10 mouse cellular contexts compared by ENCODE assay signal in the genomic region with DNA sequence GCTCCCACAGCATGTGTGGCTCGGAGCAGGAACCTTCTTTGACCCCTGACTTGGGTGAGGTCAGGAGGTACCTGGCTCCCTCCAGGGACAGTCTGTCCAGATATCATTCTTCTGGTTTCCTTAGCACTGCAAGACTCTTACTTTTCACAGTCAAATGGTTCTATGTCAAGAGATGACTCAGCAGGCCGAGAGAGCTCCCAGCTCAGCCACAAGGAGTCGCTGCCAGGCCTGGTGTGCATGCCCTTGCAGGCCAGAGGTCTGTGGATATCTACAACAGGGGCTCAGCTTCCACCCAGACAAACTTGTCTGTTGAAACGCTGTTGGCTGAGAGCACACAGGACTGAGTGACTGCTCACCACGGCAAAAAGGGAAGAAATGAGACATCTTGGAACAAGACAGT. TPM values are rescaled to one million over a fixed set of nuclear protein-coding genes. Genes with fewer than 3 reads are reported as not detected.
A peak's percentile ranks its signal among the peaks of the same experiment; 100 is the strongest.
DNase-seq lines count a peak whose midpoint lies in the region; ATAC-seq and TF ChIP-seq lines count a peak whose summit lies in the region.
"Had no signal": no experiment of that assay in that cellular context is flagged by ENCODE, and none has a peak within 500 bp of the region (broad histone marks: within the 10 kb centered on the region; RNA-seq: fewer than 3 reads in every experiment).

No protein-coding gene starts in this region.

- H3K4me2 ChIP-seq in hindbrain, embryonic 11.5 days (replicated peaks; ENCODE audit: low read depth, low read length) = no peak overlapping the region
- H3K4me2 ChIP-seq in hindbrain, embryonic 14.5 days (replicated peaks) = no peak overlapping the region
- H3K4me2 ChIP-seq in CH12.LX (ENCODE audit: insufficient read depth, low read depth, poor library complexity, severe bottlenecking) = no peak overlapping the region
- H3K4me2 ChIP-seq: limb, embryonic 15.5 days had no signal

- TF ChIP-seq POLR2A in CH12.LX (IDR thresholded peaks at IDR 0.05; ENCODE audit: low read depth, low read length) = no peak
- TF ChIP-seq POLR2A in bone marrow macrophage, adult 2 months (IDR thresholded peaks at IDR 0.05; ENCODE audit: borderline replicate concordance, low read depth, low read length) = no peak

- 67% methylated on average over 5 of the region's 5 CpGs for WGBS in hindbrain, embryonic 11.5 days
- 62% methylated on average over 5 of the region's 5 CpGs for WGBS in hindbrain, embryonic 14.5 days

- H3K9me3 ChIP-seq in hindbrain, embryonic 11.5 days (ENCODE audit: control insufficient read depth, low read length) = no peaks in the 10 kb centered on the region
- no peaks in the 10 kb centered on the region for H3K9me3 ChIP-seq in hindbrain, embryonic 14.5 days (ENCODE audit: control insufficient read depth, low read length)
- H3K9me3 ChIP-seq in CH12.LX (replicated peaks; ENCODE audit: low read length) = no peaks in the 10 kb centered on the region
- H3K9me3 ChIP-seq: limb, embryonic 15.5 days had no signal

- H3K9ac ChIP-seq in hindbrain, embryonic 11.5 days (ENCODE audit: low read depth, low read length) = no peak overlapping the region
- no peak overlapping the region for H3K9ac ChIP-seq in hindbrain, embryonic 14.5 days
- H3K9ac ChIP-seq in CH12.LX (ENCODE audit: insufficient read depth, low read depth) = no peak overlapping the region
- H3K9ac ChIP-seq: limb, embryonic 15.5 days had no signal

- no peaks in the 10 kb centered on the region for H3K27me3 ChIP-seq in hindbrain, embryonic 11.5 days (ENCODE audit: control insufficient read depth, insufficient read depth, low read length)
- H3K27me3 ChIP-seq in hindbrain, embryonic 14.5 days (ENCODE audit: control insufficient read depth, insufficient read depth, low read length) = no peaks in the 10 kb centered on the region
- H3K27me3 ChIP-seq in CH12.LX (replicated peaks) = peaks cover 2% of the 10 kb centered on the region
- H3K27me3 ChIP-seq: limb, embryonic 15.5 days had no signal

- no peak overlapping the region for H3K4me3 ChIP-seq in hindbrain, embryonic 11.5 days (ENCODE audit: low read depth, low read length)
- H3K4me3 ChIP-seq in hindbrain, embryonic 14.5 days (replicated peaks; ENCODE audit: low read length) = no peak overlapping the region
- H3K4me3 ChIP-seq in CH12.LX (replicated peaks in 1 of 3; ENCODE audit: low read depth in 2 of 3, low read length in 2 of 3, poor library complexity in 1 of 3) = no peak overlapping the region
- no peak overlapping the region for H3K4me3 ChIP-seq in bone marrow macrophage, adult 2 months (ENCODE audit: insufficient read depth, low read length)
- H3K4me3 ChIP-seq: limb, embryonic 15.5 days had no signal

- DNase-seq in hindbrain, embryonic 11.5 days (ENCODE audit: low spot score) = peak; percentile 37
- no peak for DNase-seq in hindbrain, embryonic 14.5 days (ENCODE audit: low spot score)
- peak; percentile 91 for DNase-seq in CH12.LX (ENCODE audit: extremely low read depth)
- peak; percentile 78 for DNase-seq in naive thymus-derived CD4-positive, alpha-beta T cell, adult 2 months (ENCODE audit: low read depth)
- DNase-seq in frontal cortex, adult 2 months (ENCODE audit: extremely low spot score in 1 of 2, low spot score in 1 of 2) = no peak
- DNase-seq in left cerebral cortex, postnatal 25 days (ENCODE audit: low spot score in 2 of 2) = no peak

- no peaks in the 10 kb centered on the region for H3K36me3 ChIP-seq in hindbrain, embryonic 11.5 days (ENCODE audit: control insufficient read depth, insufficient read depth, low read length)
- H3K36me3 ChIP-seq in hindbrain, embryonic 14.5 days (replicated peaks; ENCODE audit: control insufficient read depth, insufficient read depth) = no peaks in the 10 kb centered on the region
- H3K36me3 ChIP-seq in CH12.LX (replicated peaks in 1 of 2; ENCODE audit: control insufficient read depth in 1 of 2, insufficient read depth in 1 of 2, low read length in 1 of 2) = peaks cover 0 to 23% of the 10 kb centered on the region in 2 experiments

- TF ChIP-seq CTCF in CH12.LX (conservative IDR thresholded peaks at IDR 0.05 in 1 of 2, IDR thresholded peaks at IDR 0.05 in 1 of 2; ENCODE audit: low read depth in 2 of 2, low read length in 2 of 2) = peak; percentile 61 to 99; a peak in 3 of 4 replicates
- TF ChIP-seq CTCF in bone marrow macrophage, adult 2 months (IDR thresholded peaks at IDR 0.05; ENCODE audit: low read depth, low read length) = peak; percentile 30; the same call in 1 of the 2 replicates

- peak; percentile 63; the same call in 1 of the 2 replicates for TF ChIP-seq EP300 in CH12.LX (IDR thresholded peaks at IDR 0.05; ENCODE audit: low read length)

- H3K4me1 ChIP-seq in hindbrain, embryonic 11.5 days (replicated peaks; ENCODE audit: control insufficient read depth, insufficient read depth, low read length) = no peaks in the 10 kb centered on the region
- no peaks in the 10 kb centered on the region for H3K4me1 ChIP-seq in hindbrain, embryonic 14.5 days (replicated peaks; ENCODE audit: control insufficient read depth, insufficient read depth, low read length)
- H3K4me1 ChIP-seq in CH12.LX (ENCODE audit: control insufficient read depth in 1 of 2, insufficient read depth in 2 of 2) = peaks cover 28 to 69% of the 10 kb centered on the region in 2 experiments
- H3K4me1 ChIP-seq in bone marrow macrophage, adult 2 months (ENCODE audit: control insufficient read depth, insufficient read depth, low read length) = peaks cover 2% of the 10 kb centered on the region; the same call in 1 of the 2 replicates

- TF ChIP-seq RAD21 in CH12.LX (IDR thresholded peaks at IDR 0.05; ENCODE audit: low read depth, low read length) = peak; percentile 94

- intact Hi-C loops in left cerebral cortex, postnatal 25 days (cut with DNase I) = no loop called here

- in situ Hi-C loops in CH12.LX (cut with MboI; ENCODE audit: low pct_ligation_motif_present, low pct_unique_long_range_greater_than_20kb, low sequenced_read_pairs) = loop anchor here (5.0 kb wide), 2 partner anchors 35 to 80 kb away; no protein-coding TSS in a partner anchor

- no peak for ATAC-seq in hindbrain, embryonic 11.5 days (ENCODE audit: low FRiP score)
- no peak for ATAC-seq in hindbrain, embryonic 14.5 days (ENCODE audit: low FRiP score)
- ATAC-seq in hematopoietic stem cell, adult 5-6 weeks (replicated peaks in 1 of 2; ENCODE audit: insufficient read depth in 1 of 2, low FRiP score in 2 of 2, low TSS enrichment in 1 of 2, low read depth in 1 of 2, poor library complexity in 2 of 2, severe bottlenecking in 2 of 2) = peak; percentile 69 to 78

- dilution Hi-C loops in CH12.LX (cut with MboI; ENCODE audit: extremely low pct_ligation_motif_present, extremely low pct_unique_long_range_greater_than_20kb, low sequenced_read_pairs) = no loop called here

- no peaks in the 10 kb centered on the region for H3K79me2 ChIP-seq in CH12.LX (replicated peaks; ENCODE audit: control insufficient read depth, extremely low read depth, insufficient read depth, poor library complexity, severe bottlenecking)

- H3K27ac ChIP-seq in hindbrain, embryonic 11.5 days (ENCODE audit: low read depth, low read length) = no peak overlapping the region
- no peak overlapping the region for H3K27ac ChIP-seq in hindbrain, embryonic 14.5 days
- no peak overlapping the region for H3K27ac ChIP-seq in CH12.LX (ENCODE audit: insufficient read depth, low read depth)
- no peak overlapping the region for H3K27ac ChIP-seq in bone marrow macrophage, adult 2 months (ENCODE audit: insufficient read depth, low read depth, low read length)
- H3K27ac ChIP-seq: limb, embryonic 15.5 days had no signal

TF ChIP-seq in CH12.LX, 34 proteins besides CTCF, POLR2A, EP300 and RAD21 (continues in another document):
- TF ChIP-seq JUN (IDR thresholded peaks at IDR 0.05; ENCODE audit: insufficient read depth, low read depth, low read length) = peak; percentile 88
- TF ChIP-seq JUND (conservative IDR thresholded peaks at IDR 0.05; ENCODE audit: low read depth, low read length) = peak; percentile 91
- TF ChIP-seq KAT2A (IDR thresholded peaks at IDR 0.05; ENCODE audit: insufficient replicate concordance, low read length) = no peak
- no peak for TF ChIP-seq MAZ (IDR thresholded peaks at IDR 0.05; ENCODE audit: low read depth, low read length)
- peak; percentile 79; the same call in 1 of the 2 replicates for TF ChIP-seq MEF2A (IDR thresholded peaks at IDR 0.05; ENCODE audit: borderline replicate concordance, low read depth, low read length)

RNA-seq across cellular contexts. Expression of a gene that starts 20.9 kb away (rescaled TPM):
- polyA plus RNA-seq in hindbrain, embryonic 11.5 days (2014; fragmentation: Nextera tagmentation; extraction: Ambion mirVana) = 6.9 and 7.7 TPM in 2 replicates
- 6.9 and 7.2 TPM in 2 replicates for polyA plus RNA-seq in hindbrain, embryonic 14.5 days (2014; fragmentation: Nextera tagmentation; extraction: Ambion mirVana)
- total RNA-seq in CH12.LX (2012; rRNA removed) (0.46 and 0.55 TPM in 2 replicates), CH12.LX (2014; rRNA removed) (0.77 and 0.85 TPM in 2 replicates)
- 4.4 and 5.5 TPM in 2 replicates for polyA plus RNA-seq in CH12.LX (2012; ENCODE audit: insufficient read length, low read depth)
- polyA plus RNA-seq in bone marrow macrophage, adult 2 months (2012; ENCODE audit: insufficient read depth, insufficient read length, missing spikeins) = 0.53 TPM in 1 of 2 replicates, not detected in the other
- 1.1 and 1.4 TPM in 2 replicates for total RNA-seq in hematopoietic stem cell, adult 5-6 weeks (2017)
- polyA plus RNA-seq in frontal cortex, adult 2 months (2012; rRNA removed) = 8.5 and 9.1 TPM in 2 replicates
- 1 to 10 TPM; 3.5 to 4.1 TPM for total RNA-seq in left cerebral cortex, postnatal 25 days (2021)

RNA-seq across cellular contexts. Expression of a gene that starts 30.1 kb away (rescaled TPM):
- 1,030 and 1,116 TPM in 2 replicates for polyA plus RNA-seq in hindbrain, embryonic 11.5 days (2014; fragmentation: Nextera tagmentation; extraction: Ambion mirVana)
- polyA plus RNA-seq in hindbrain, embryonic 14.5 days (2014; fragmentation: Nextera tagmentation; extraction: Ambion mirVana) = 1,059 and 1,060 TPM in 2 replicates
- 169 and 248 TPM in 2 replicates for total RNA-seq in CH12.LX (2012; rRNA removed)
- 371 and 466 TPM in 2 replicates for total RNA-seq in CH12.LX (2014; rRNA removed)
- polyA plus RNA-seq in CH12.LX (2012; ENCODE audit: insufficient read length, low read depth) = 209 and 278 TPM in 2 replicates
- 155 and 164 TPM in 2 replicates for polyA plus RNA-seq in bone marrow macrophage, adult 2 months (2012; ENCODE audit: insufficient read depth, insufficient read length, missing spikeins)
- 351 and 360 TPM in 2 replicates for total RNA-seq in hematopoietic stem cell, adult 5-6 weeks (2017)
- 335 and 372 TPM in 2 replicates for polyA plus RNA-seq in frontal cortex, adult 2 months (2012; rRNA removed)
- 100 to 1,000 TPM; 480 to 513 TPM for total RNA-seq in left cerebral cortex, postnatal 25 days (2021)

RNA-seq across cellular contexts. Expression of a gene that starts 48.1 kb away (rescaled TPM):
- not detected in 2 replicates for polyA plus RNA-seq in hindbrain, embryonic 11.5 days (2014; fragmentation: Nextera tagmentation; extraction: Ambion mirVana)
- polyA plus RNA-seq in hindbrain, embryonic 14.5 days (2014; fragmentation: Nextera tagmentation; extraction: Ambion mirVana) = not detected in 2 replicates
- not detected in 2 replicates for total RNA-seq in CH12.LX (2012; rRNA removed)
- not detected in 2 replicates for total RNA-seq in CH12.LX (2014; rRNA removed)
- polyA plus RNA-seq in CH12.LX (2012; ENCODE audit: insufficient read length, low read depth) = not detected in 2 replicates
- polyA plus RNA-seq in bone marrow macrophage, adult 2 months (2012; ENCODE audit: insufficient read depth, insufficient read length, missing spikeins) = not detected in 2 replicates
- not detected in 2 replicates for total RNA-seq in hematopoietic stem cell, adult 5-6 weeks (2017)
- polyA plus RNA-seq in frontal cortex, adult 2 months (2012; rRNA removed) = not detected in 2 replicates
- not detected for total RNA-seq in left cerebral cortex, postnatal 25 days (2021)
- polyA plus RNA-seq: limb, embryonic 15.5 days; stomach, embryonic 16.5 days had no signal

Comparison
In these comparisons a context has a peak if more than half of its experiments do, and no peak if none do; other contexts are left out.
1. DNase-seq: peak in hindbrain, embryonic 11.5 days (single experiment), CH12.LX (single experiment) and naive thymus-derived CD4-positive, alpha-beta T cell, adult 2 months (single experiment); none in hindbrain, embryonic 14.5 days (single experiment), frontal cortex, adult 2 months (0 of 2) and left cerebral cortex, postnatal 25 days (0 of 2).
2. ATAC-seq: peak in hematopoietic stem cell, adult 5-6 weeks (2 of 2); none in hindbrain, embryonic 11.5 days (single experiment) and hindbrain, embryonic 14.5 days (single experiment).